Mouse (Mus musculus) G1E (cell line): ENCODE data around the gene Abca1.

Experiments used
- CTCF ChIP-seq: IDR thresholded peaks from 2 replicates; pipeline ENCODE4 v1.5.1; 2012; ENCODE audit warnings: low read depth, low read length, inconsistent platforms, mixed read lengths
- GATA1 ChIP-seq: IDR thresholded peaks from 2 replicates; pipeline ENCODE4 v1.6.1; 2012; ENCODE audit warnings: borderline replicate concordance, low read length, inconsistent platforms, mixed read lengths
- POLR2AphosphoS5 ChIP-seq: IDR thresholded peaks from 2 replicates; pipeline ENCODE4 v1.6.1; 2012; ENCODE audit warnings: low read depth, low read length, inconsistent platforms; ENCODE audit not compliant: insufficient replicate concordance
- TAL1 ChIP-seq: conservative IDR thresholded peaks from 2 replicates; pipeline ENCODE4 v1.6.1; 2012; ENCODE audit warnings: low read depth, low read length, inconsistent platforms, mixed read lengths

DNA sequence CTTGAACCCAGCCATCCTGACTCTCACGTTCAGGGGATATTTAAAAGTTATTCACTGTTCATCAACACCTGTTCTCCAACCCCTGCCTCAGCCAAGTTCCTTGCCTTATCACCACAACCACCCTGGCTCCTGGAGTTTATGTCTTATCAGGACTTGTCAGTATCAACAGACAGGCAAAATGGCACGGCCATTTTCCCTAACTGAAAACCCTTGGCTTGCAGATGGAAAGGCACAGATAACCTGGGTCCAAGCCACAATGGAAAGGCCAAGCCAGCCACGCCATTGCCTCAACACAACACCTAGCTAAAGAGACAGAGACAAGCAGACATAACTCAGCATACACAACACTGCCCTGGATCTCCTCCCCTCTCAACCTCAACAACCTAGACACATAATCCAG lies 38.6 kb downstream of the Abca1 start:
- TF ChIP-seq CTCF (no peak), TAL1 (peak; percentile 100), GATA1 (no peak), POLR2AphosphoS5 (no peak)
